Mouse (Mus musculus) ES-Bruce4 (cell line): ENCODE measurements around the gene Tbc1d2b.

Experiments used
- CTCF ChIP-seq: IDR thresholded peaks from one replicate; pipeline ENCODE4 v1.8.1; 2011; ENCODE audit warnings: low read depth, low read length
- EP300 ChIP-seq: IDR thresholded peaks from 2 replicates; pipeline ENCODE4 v1.6.1; 2011; ENCODE audit warnings: low read depth, low read length; ENCODE audit not compliant: insufficient read depth
- POLR2A ChIP-seq: IDR thresholded peaks from one replicate; pipeline ENCODE4 v1.8.1; 2011; ENCODE audit warnings: low read length; ENCODE audit not compliant: insufficient read depth

DNA sequence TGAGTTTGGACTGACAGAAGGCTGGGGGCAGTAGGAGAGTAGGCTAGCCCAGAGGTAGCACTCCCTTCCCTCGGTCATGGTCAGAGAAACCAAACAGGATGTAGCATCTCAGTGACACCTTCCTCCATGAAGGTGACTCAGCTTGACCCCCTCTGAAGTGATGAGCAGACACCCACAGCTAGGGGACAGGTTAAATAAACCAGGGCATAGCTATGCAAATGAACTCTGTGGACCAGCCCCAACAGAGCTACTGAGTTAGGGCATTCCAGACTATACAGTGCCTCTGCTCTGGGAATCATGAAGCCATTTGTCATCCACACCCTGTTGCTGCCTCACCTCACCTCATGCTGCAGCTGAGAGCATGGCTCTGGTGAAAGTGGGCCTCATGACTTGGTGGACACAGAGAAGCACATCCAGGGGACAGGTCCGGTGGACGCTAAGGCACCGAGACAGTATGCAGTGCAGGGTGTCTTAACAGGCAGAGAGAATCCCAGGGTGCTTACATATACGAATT is 36.6 kb downstream of the Tbc1d2b start:
- TF ChIP-seq CTCF, result no peak
- TF ChIP-seq POLR2A, result no peak
- no peak for TF ChIP-seq EP300
